Mouse (Mus musculus) c-Kit-positive CD71-positive TER-119-negative erythroid progenitor cells, embryonic 14.5 days (primary cell): Measurements from ENCODE around the gene Nedd9.

ENCODE experiments used
- DNase-seq: peaks from one replicate; pipeline ENCODE4 v3.0.0-alpha.2; 2013; ENCODE audit warnings: low read depth

The Nedd9 gene

GRCm38 (mm10) chr13:41410191-41411074, 76.7 kb downstream of the Nedd9 start:
- no peak for DNase-seq

- no peak for DNase-seq
These were observed 77.9 kb downstream of the Nedd9 start for GRCm38 (mm10) chr13:41409291-41409690.

DNA sequence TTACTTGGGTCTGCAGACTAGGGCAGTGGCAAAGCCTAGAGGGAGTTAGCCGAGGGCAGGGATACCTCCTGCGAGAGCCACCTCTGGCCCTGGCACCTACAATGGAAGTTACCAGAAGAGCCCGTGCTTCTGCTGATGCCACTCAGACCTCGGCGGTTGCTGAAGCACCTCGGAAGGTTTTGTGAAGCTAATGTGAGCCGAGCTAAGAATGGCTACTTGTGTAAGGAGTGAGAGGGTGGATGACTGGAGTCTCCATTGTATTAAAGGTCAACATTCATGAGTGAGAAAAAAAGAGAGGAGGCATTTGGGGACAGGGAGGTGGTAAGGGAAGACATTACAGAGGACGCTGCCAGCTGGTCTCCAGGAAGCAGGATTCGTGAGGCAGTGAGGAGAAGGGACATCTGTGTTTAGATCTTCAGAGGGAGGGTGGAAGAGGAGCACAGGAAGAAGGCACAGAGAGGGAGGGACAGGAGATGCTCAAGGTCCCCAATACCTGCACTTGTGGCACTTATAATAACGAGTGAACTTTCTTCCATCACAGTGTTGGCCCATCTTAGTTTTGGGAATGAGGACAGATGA, 78.7 kb downstream of the Nedd9 start:
- DNase-seq: no peak

DNA sequence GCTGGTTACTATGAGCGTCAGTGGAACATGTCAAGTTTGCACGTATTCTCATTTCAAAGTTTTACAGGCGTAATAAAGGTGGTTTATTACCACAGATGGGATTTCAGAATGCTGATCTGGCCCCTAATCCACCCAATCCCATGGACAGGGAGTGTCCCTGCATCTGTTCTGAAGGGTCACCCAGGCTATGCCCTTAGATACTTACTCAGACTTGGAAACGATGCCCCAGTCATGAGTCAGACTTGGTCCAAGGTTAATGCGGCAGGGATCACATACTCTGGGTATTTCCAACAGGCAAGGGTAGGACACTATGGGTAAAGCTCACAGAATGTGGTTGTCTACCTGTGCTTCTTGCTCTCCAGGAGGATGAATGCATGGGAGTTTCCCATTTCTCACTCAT, 82.2 kb downstream of the Nedd9 start:
- DNase-seq: no peak

DNA sequence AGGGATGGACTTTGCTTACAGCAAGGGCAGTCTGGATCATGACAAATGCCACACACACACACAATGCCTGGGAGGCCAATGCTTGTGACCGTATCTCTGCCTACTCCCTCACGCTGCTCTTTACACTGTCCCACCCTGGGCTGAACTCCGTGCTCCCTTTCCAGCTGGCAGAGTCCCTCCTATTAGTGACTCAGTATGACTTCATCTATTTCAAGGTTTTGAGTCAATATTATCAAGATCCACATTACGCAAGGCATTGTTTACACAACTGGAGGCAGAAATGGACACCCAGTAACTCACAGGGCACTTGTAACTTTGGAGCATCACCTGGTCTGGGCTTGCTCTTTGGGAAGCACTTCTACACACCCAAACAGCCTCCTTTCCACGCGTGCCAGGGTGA, 83.3 kb downstream of the Nedd9 start:
- DNase-seq: no peak

- no peak for DNase-seq
These were observed 84.6 kb downstream of the Nedd9 start for GRCm38 (mm10) chr13:41402441-41403003.

DNA sequence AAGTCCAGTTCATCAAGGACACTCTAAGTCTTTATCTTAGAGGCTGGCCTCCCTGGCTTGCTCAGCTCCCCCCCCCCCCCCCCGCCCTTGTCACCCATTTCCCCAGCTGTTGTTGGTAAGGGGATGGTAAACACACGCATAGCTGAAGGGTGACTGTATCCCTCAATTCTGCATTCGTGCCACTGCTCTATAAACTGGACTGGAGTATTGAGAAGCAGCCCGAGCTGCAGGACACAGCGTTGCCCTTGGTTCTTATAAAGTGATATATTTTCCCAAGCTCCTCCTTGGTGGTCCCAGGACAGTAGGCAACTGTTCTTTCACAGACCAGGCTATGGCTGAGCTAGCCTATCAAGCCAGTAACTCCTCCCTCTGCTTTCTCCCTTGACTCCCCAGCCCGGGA, 85.4 kb downstream of the Nedd9 start:
- DNase-seq: no peak

- DNase-seq: no peak
These were observed 86.9 kb downstream of the Nedd9 start for GRCm38 (mm10) chr13:41400289-41400688.

GRCm38 (mm10) chr13:41392191-41392590, 95.0 kb downstream of the Nedd9 start:
- no peak for DNase-seq

DNA sequence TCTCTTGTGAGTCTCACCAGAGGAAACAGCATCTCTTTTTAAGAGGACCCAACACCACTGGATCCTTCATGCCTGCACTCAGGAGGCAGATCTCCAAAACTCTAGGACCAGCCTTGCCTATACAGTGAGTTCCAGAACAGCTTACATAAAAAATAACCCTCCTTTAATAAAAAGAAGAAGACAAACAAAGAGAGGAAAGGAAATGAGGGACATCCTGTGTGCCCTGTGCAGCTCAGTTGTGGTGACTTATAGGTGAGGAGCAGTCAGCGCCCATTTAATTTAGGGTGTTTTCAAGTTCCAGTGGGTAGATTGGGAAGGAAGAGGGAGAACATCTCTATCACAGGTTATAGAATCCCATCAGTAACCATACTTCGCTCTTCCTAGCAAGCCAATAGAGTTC, 96.5 kb downstream of the Nedd9 start:
- DNase-seq: no peak

GRCm38 (mm10) chr13:41386581-41386980, 100.6 kb downstream of the Nedd9 start:
- DNase-seq: no peak

GRCm38 (mm10) chr13:41384896-41385295, 102.3 kb downstream of the Nedd9 start:
- no peak for DNase-seq

DNA sequence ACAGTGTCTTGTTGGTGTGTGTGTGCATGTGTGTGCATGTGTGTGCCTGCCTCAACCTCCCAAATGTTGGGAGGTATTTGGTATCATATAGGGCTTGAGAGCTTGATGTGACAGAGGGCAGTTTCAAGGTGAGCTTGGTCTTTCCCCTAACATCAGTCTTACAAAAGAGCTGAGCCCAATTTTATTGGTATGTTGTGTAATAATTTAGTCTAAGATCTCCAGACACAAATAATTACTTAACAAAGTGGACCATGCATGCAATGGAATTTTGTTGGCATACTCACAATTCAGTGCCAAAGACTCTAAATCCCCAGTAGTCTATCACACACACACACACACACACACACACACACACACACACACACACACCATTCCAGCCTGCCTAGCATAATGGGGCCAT, 104.5 kb downstream of the Nedd9 start:
- no peak for DNase-seq

- no peak for DNase-seq
These were observed 105.2 kb downstream of the Nedd9 start for GRCm38 (mm10) chr13:41381806-41382546.

DNA sequence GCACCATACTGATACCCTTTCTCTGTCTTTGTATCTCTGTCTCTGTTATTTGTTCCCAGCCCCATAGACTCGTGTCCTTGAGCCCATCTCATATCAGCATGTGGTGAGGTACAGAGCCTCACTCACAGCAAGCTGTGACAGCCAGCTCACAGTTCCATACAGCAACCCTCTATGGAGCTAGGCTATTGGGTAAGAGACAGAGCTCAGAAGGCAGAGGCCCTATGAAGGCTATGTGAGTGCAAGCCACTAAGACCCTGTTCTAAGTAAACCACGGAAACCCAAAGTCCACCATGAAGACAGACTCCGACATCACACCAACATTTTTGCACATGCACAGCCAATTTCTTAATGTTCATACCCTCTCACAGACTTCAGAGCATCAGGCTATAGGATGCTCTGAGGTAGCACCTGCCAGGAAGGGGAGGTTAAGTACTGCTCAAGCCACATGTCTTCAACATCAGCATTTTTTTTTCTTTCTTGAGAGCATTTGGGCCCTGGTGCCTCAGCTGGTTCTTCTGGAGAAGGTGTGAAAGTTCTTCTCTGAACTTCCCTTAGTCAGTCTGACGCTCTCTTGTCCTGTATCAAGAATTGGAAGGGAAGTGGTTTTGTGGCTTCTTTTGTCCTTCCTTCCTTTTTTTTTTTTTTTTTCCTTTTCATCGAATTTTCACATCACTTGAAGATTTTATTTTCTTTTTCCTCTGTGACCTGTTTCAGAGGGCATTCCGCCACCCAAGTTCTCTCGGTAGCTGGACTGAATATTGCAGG, 105.9 kb downstream of the Nedd9 start:
- no peak for DNase-seq

- DNase-seq: no peak
These were observed 107.2 kb downstream of the Nedd9 start for GRCm38 (mm10) chr13:41379951-41380465.

DNA sequence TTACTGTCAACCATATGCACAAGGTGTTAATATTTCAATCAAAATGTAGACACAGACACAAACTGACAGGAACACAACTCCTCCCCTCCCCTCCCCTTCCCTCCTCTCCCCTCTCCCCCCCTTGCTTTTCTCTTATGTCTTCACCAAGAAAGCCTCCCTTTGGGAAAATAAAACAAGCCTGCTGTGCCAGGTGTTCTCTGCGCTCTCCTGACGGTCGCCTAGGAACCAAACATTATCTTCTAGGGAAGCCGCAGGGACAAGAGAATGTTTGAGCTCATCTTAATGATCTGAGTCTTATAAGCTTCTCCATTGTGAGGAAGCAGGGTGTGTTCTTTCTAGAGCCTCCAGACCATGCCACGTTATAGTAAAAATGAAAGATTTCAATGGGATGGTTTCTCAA, 108.7 kb downstream of the Nedd9 start:
- DNase-seq: no peak

- DNase-seq: no peak
These were observed 109.3 kb downstream of the Nedd9 start for GRCm38 (mm10) chr13:41377856-41378255.

GRCm38 (mm10) chr13:41377011-41377431, 110.1 kb downstream of the Nedd9 start:
- DNase-seq: no peak

- DNase-seq: no peak
These were observed 111.1 kb downstream of the Nedd9 start for GRCm38 (mm10) chr13:41376111-41376510.

- DNase-seq: no peak
These were observed 111.5 kb downstream of the Nedd9 start for GRCm38 (mm10) chr13:41375696-41376095.

DNA sequence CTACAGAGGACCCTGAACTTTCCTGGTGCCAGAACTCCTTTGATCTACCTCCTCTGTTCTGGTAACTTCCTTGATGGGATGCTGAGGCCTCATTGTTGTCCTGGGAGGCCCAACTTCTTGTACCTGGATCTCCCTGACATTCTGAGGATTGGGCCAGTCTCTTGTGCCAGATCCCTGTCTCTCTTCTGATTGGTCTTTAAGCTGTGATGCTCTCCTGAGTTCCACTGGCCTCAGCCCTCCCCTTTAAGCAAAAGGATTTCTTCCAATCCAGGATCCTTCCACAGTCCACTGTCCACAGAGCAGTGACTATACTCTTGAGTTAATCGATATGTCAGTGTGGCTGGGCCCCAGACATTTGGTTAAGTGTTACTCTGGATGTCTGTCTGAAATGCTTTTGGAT, 112.3 kb downstream of the Nedd9 start:
- DNase-seq: no peak
